Mouse (Mus musculus) frontal cortex, adult 2 months (tissue): ENCODE data around the gene Rps2. TPM values are rescaled to one million over a fixed set of nuclear protein-coding genes. Genes with fewer than 3 reads are reported as not detected.
"Not testable (repeated sequence)": the region's sequence is repeated elsewhere in the genome, so short reads cannot be mapped to it uniquely, and the experiment has no call there.

Experiments used
- DNase-seq, 2 experiments: peaks; one replicate each; pipeline ENCODE4 v3.0.0; 2022; ENCODE audit warnings: low spot score in 1 of 2; ENCODE audit errors: extremely low spot score in 1 of 2
- polyA plus RNA-seq: library from polyadenylated mRNA; depleted of rRNA; stranded (reverse); fragments of >200 nt; gene quantifications from 2 replicates; pipeline ENCODE4 v1.2.3, GENCODE M21; 2012

Rps2 gene
- polyA plus RNA-seq, 1 experiment: 967 TPM

GRCm38 (mm10) chr17:24701251-24701650 lies 16.7 kb upstream of the Rps2 start:
- no peak for DNase-seq

- no peak for DNase-seq
Measured at GRCm38 (mm10) chr17:24705821-24706220, 12.1 kb upstream of the Rps2 start.

- peak; percentile 88 to 97 for DNase-seq
Measured at GRCm38 (mm10) chr17:24706982-24707800, 10.7 kb upstream of the Rps2 start, which contains the start of gene Tbl3. Gene Tbl3, minus strand, starts transcription at chr17:24707660.

- DNase-seq: no peak
Measured at GRCm38 (mm10) chr17:24707801-24708425, 10.0 kb upstream of the Rps2 start.

- no peak for DNase-seq
Measured at GRCm38 (mm10) chr17:24708646-24709045, 9.3 kb upstream of the Rps2 start.

GRCm38 (mm10) chr17:24715556-24715955 lies 2.4 kb upstream of the Rps2 start:
- DNase-seq: no peak

GRCm38 (mm10) chr17:24716166-24716682 lies 1.7 kb upstream of the Rps2 start:
- DNase-seq: no peak

GRCm38 (mm10) chr17:24718938-24719337 lies 1.0 kb downstream of the Rps2 start:
- DNase-seq: not testable (repeated sequence)

GRCm38 (mm10) chr17:24719494-24720222 lies 1.7 kb downstream of the Rps2 start:
- DNase-seq: peak; percentile 98 to 99

GRCm38 (mm10) chr17:24720616-24721015 lies 2.7 kb downstream of the Rps2 start:
- not testable (repeated sequence) for DNase-seq

- DNase-seq: not testable (repeated sequence)
Measured at GRCm38 (mm10) chr17:24721383-24721955, 3.6 kb downstream of the Rps2 start.

- no peak for DNase-seq
Measured at GRCm38 (mm10) chr17:24722220-24722924, 4.5 kb downstream of the Rps2 start.

GRCm38 (mm10) chr17:24723122-24723880 lies 5.4 kb downstream of the Rps2 start:
- no peak for DNase-seq

- peak in 1 of 2 experiments; percentile 23 for DNase-seq
Measured at GRCm38 (mm10) chr17:24723881-24724180, 5.9 kb downstream of the Rps2 start.

- peak; percentile 83 to 99 for DNase-seq
Measured at GRCm38 (mm10) chr17:24724184-24724583, 6.3 kb downstream of the Rps2 start, which contains the start of gene Ndufb10. Gene Ndufb10, minus strand, starts transcription at chr17:24724478.

- no peak for DNase-seq
Measured at GRCm38 (mm10) chr17:24725637-24726390, 7.9 kb downstream of the Rps2 start.

- no peak for DNase-seq
Measured at GRCm38 (mm10) chr17:24727618-24728017, 9.7 kb downstream of the Rps2 start, which contains the start of gene Rpl3l. Gene Rpl3l, plus strand, starts transcription at chr17:24727820.

GRCm38 (mm10) chr17:24728184-24728583 lies 10.3 kb downstream of the Rps2 start:
- DNase-seq: no peak

GRCm38 (mm10) chr17:24729067-24729466 lies 11.2 kb downstream of the Rps2 start:
- DNase-seq: no peak
